Mouse (Mus musculus) monocyte, adult 5-6 weeks (primary cell): ENCODE data around the gene BC051019. TPM values are rescaled to one million over a fixed set of nuclear protein-coding genes. Genes with fewer than 3 reads are reported as not detected.

ENCODE experiments used
- ATAC-seq: fragments of 153-309, 156-312 bp; replicated peaks from 2 replicates; pipeline ENCODE4 v1.8.0; 2017; ENCODE audit warnings: mild to moderate bottlenecking; ENCODE audit not compliant: low TSS enrichment, insufficient number of reproducible peaks, severe bottlenecking, poor library complexity, low FRiP score
- total RNA-seq: library from RNA; stranded (forward); fragments of 200-1000, 200-491, 200-594 nt; gene quantifications from 3 replicates; pipeline ENCODE4 v1.2.3, GENCODE M21; 2017

BC051019 gene
- total RNA-seq, 1 experiment from 2014 or later: not detected

- ATAC-seq: no peak
Observed at GRCm38 (mm10) chr7:109671581-109672471, 51.8 kb downstream of the BC051019 start.

- ATAC-seq: no peak
Observed at GRCm38 (mm10) chr7:109669426-109670170, 54.1 kb downstream of the BC051019 start.

DNA sequence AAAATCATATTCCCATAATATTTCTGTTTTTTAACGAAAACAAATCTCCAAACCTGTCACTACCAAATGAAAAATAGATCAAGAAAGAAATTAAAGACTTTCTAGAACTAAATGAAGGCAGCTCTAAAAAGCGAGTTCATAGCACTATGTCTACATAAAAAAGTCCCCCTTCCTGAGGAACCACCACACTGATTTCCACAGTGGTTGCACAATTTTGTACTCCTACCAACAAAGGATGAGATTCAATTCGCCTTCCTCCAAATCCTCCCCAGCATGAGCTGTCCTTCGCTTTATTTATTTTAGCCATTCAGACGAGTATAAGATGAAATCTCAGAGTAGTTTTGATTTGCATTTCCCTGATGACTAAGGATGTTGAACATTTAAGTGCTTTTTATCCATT, 57.0 kb downstream of the BC051019 start:
- no peak for ATAC-seq

DNA sequence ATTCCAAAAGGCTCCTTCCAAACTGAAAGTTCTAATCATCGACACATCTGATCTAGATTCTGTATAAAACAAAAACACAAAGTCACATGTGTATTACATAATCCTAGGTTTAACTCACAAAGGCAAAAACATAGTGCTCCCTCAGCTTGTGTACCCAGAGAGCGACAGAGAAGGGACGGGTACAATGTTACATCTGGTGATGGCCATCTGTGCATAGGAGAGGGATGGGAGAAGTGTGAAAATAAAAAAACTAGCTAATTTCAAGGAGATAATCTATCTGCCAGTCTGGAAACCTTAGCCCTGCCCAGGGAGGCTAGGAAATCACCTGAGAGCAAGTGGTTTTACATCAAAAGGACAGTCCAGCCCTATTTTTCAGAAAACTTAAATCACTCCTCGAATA, 61.0 kb downstream of the BC051019 start:
- no peak for ATAC-seq

Other genes starting within 250 kb of the BC051019 start
- gene Trim66, start 215.7 kb downstream of the BC051019 start, total RNA-seq: under 0.01 to 0.19 TPM in 2 of 3 replicates, not detected in the other
- 372 to 417 TPM (median 387 TPM) in 3 replicates for gene Rpl27a, start 204.7 kb downstream of the BC051019 start, total RNA-seq
- 10.7 to 15.4 TPM (median 11.9 TPM) in 3 replicates for gene St5, start 20.2 kb downstream of the BC051019 start, total RNA-seq
- gene Akip1, start 20.2 kb downstream of the BC051019 start, total RNA-seq: 6.3 to 8.2 TPM (median 8.2 TPM) in 3 replicates
- gene Ascl3, start 7.9 kb upstream of the BC051019 start, total RNA-seq: 0.95 TPM in 1 of 3 replicates, not detected in the others
- gene Tmem9b, start 29.0 kb upstream of the BC051019 start, total RNA-seq: 43.1 to 71.7 TPM (median 54.0 TPM) in 3 replicates
- not detected in 3 replicates for gene Nrip3, start 58.2 kb upstream of the BC051019 start, total RNA-seq
- not detected in 3 replicates for gene Scube2, start 141.8 kb upstream of the BC051019 start, total RNA-seq
- 139 to 184 TPM (median 162 TPM) in 3 replicates for gene Dennd5a, start 236.6 kb upstream of the BC051019 start, total RNA-seq